Mouse (Mus musculus): ENCODE measurements around the gene Zfp473. TPM values are rescaled to one million over a fixed set of nuclear protein-coding genes. Genes with fewer than 3 reads are reported as not detected.

Gene Zfp473
- polyA plus RNA-seq, 1 experiment from 2014 or later = 1.3 TPM

DNA sequence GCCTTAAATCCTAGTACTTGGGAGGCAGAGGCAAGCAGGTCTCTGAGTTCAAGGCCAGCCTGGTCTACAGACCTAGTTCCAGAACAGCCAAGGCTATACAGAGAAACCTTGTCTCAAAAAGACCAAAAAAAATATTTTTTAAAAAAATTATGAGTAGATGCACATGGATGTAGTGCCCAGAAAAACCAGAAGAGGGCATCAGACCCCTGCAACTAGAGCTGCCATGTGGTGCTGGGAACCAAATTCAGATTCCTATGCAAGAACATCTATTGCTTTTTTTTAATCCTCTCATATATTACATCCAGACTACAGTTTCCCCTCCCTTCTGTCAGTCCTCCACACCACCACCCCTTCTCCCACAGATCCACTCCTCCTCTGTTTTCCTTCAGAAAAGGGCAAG, 44.5 kb downstream of the Zfp473 start:
- Histone ChIP-seq H3K27me3 (replicated peaks; ENCODE audit: control insufficient read depth, insufficient read depth, low read length) (no peaks in the 10 kb centered on the region), H3K9me3 (replicated peaks; ENCODE audit: control insufficient read depth, low read length) (no peaks in the 10 kb centered on the region), H3K4me2 (ENCODE audit: low read length) (no peak overlapping the region), H3K4me1 (ENCODE audit: control insufficient read depth, insufficient read depth, low read length) (no peaks in the 10 kb centered on the region), H3K36me3 (ENCODE audit: control insufficient read depth, insufficient read depth, low read length) (no peaks in the 10 kb centered on the region), H3K4me3 (ENCODE audit: low read depth, low read length) (no peak overlapping the region), H3K27ac (ENCODE audit: low read depth, low read length) (no peak overlapping the region), H3K9ac (ENCODE audit: low read length) (no peak overlapping the region)
- DNase-seq (ENCODE audit: low spot score) (no peak), ATAC-seq (no peak)

DNA sequence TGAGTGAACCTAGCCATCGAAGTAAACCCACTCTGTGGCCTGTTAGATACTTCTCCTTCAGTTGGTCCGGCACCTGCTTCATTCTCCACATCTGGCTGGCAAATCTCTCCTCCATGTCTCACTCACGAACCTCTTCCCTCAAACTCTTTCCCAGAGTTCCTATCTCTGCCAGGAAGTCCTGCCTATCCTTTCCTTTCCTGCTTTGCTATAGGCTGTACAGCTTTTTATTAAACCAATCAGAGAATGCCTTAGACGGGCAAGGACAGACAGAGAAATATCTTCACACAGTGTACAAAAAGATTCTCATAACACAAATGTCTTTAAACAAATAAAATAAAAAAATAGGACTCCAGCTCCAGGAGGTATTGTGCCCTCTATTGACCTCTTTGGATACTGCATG, 45.8 kb downstream of the Zfp473 start:
- H3K27ac ChIP-seq (ENCODE audit: low read depth, low read length) = no peak overlapping the region
- 90% methylated on average over 4 of the region's 4 CpGs for WGBS
- H3K9me3 ChIP-seq (replicated peaks; ENCODE audit: control insufficient read depth, low read length) = no peaks in the 10 kb centered on the region
- no peaks in the 10 kb centered on the region for H3K27me3 ChIP-seq (replicated peaks; ENCODE audit: control insufficient read depth, insufficient read depth, low read length)
- H3K4me2 ChIP-seq (ENCODE audit: low read length) = no peak overlapping the region
- H3K4me1 ChIP-seq (ENCODE audit: control insufficient read depth, insufficient read depth, low read length) = no peaks in the 10 kb centered on the region
- no peak overlapping the region for H3K9ac ChIP-seq (ENCODE audit: low read length)
- no peaks in the 10 kb centered on the region for H3K36me3 ChIP-seq (ENCODE audit: control insufficient read depth, insufficient read depth, low read length)
- DNase-seq (ENCODE audit: low spot score) (no peak), ATAC-seq (no peak)
- no peak overlapping the region for H3K4me3 ChIP-seq (ENCODE audit: low read depth, low read length)

DNA sequence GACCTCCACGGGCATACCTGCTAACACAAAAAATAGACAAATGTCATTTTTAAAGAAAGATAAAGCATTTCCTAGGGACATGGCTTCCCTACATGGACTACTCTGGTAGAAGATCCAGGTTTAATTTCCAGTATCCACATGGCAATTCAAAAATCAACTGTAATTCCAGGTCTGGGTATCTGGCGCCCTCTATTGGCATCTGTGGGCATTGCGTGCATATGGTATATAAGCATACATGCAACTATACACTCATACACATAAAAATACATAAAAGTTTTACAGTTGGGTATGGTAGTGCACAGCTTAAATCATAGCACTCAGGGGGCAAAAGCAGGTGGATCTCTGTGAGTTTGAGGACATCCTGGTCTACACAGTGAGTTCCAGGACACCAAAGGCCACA, 46.5 kb downstream of the Zfp473 start:
- no peaks in the 10 kb centered on the region for H3K36me3 ChIP-seq (ENCODE audit: control insufficient read depth, insufficient read depth, low read length)
- H3K4me1 ChIP-seq (ENCODE audit: control insufficient read depth, insufficient read depth, low read length) = no peaks in the 10 kb centered on the region
- peak; percentile 48 for DNase-seq (ENCODE audit: low spot score)
- ATAC-seq = no peak
- no peak overlapping the region for H3K9ac ChIP-seq (ENCODE audit: low read length)
- no peak overlapping the region for H3K4me3 ChIP-seq (ENCODE audit: low read depth, low read length)
- H3K9me3 ChIP-seq (replicated peaks; ENCODE audit: control insufficient read depth, low read length) = no peaks in the 10 kb centered on the region
- no peaks in the 10 kb centered on the region for H3K27me3 ChIP-seq (replicated peaks; ENCODE audit: control insufficient read depth, insufficient read depth, low read length)
- WGBS = 55% methylated on average over 3 of the region's 3 CpGs
- no peak overlapping the region for H3K4me2 ChIP-seq (ENCODE audit: low read length)
- no peak overlapping the region for H3K27ac ChIP-seq (ENCODE audit: low read depth, low read length)

DNA sequence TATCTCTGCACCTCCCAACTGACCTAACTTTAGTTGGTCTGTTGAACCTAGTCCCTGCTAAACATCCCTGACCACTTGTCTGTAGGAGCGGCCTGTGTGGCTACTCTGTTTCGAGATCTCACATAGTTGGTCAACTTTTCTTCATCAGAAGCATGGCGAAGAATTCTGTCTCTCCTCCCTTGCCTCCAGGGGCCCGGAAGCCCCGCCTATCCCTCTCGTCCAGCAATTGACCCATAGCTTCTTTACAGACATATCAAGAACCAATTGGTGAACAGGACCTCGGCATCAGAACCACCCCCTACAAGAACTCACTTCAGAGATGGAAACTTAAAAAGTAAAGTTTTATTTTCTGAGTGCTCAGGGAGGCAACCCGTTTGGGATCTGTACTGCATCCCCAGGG, 47.9 kb downstream of the Zfp473 start:
- Histone ChIP-seq H3K36me3 (ENCODE audit: control insufficient read depth, insufficient read depth, low read length) (no peaks in the 10 kb centered on the region), H3K27ac (ENCODE audit: low read depth, low read length) (no peak overlapping the region), H3K4me1 (ENCODE audit: control insufficient read depth, insufficient read depth, low read length) (no peaks in the 10 kb centered on the region), H3K9me3 (replicated peaks; ENCODE audit: control insufficient read depth, low read length) (no peaks in the 10 kb centered on the region), H3K4me2 (ENCODE audit: low read length) (no peak overlapping the region), H3K4me3 (ENCODE audit: low read depth, low read length) (no peak overlapping the region), H3K27me3 (replicated peaks; ENCODE audit: control insufficient read depth, insufficient read depth, low read length) (no peaks in the 10 kb centered on the region), H3K9ac (ENCODE audit: low read length) (no peak overlapping the region)
- DNase-seq (ENCODE audit: low spot score) = no peak
- ATAC-seq = no peak
- 81% methylated on average over 8 of the region's 8 CpGs for WGBS

DNA sequence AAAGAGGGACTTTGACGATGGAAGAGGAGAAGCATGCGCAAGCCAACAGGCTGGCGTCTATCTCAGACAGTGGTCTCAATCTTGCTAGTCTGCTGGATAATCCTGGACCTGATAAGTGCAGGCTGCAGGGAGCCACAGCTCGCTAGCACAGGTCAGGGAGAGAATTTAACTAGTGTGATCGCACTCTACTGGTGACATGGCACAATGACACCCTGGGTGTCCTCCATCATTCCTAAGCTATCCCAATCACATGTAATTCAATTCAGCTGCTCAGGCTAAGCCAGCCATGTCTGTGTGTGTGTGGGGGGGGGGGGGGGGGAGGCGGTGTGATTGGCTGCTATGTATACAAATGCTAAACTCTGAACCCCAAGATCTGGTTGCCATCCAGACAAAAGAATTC, 48.9 kb downstream of the Zfp473 start:
- ATAC-seq (peak; percentile 62), DNase-seq (ENCODE audit: low spot score) (peak; percentile 68)
- no peak overlapping the region for H3K9ac ChIP-seq (ENCODE audit: low read length)
- H3K9me3 ChIP-seq (replicated peaks; ENCODE audit: control insufficient read depth, low read length) = no peaks in the 10 kb centered on the region
- 4% methylated on average over 6 of the region's 6 CpGs for WGBS
- no peak overlapping the region for H3K4me3 ChIP-seq (ENCODE audit: low read depth, low read length)
- no peak overlapping the region for H3K4me2 ChIP-seq (ENCODE audit: low read length)
- no peak overlapping the region for H3K27ac ChIP-seq (ENCODE audit: low read depth, low read length)
- H3K27me3 ChIP-seq (replicated peaks; ENCODE audit: control insufficient read depth, insufficient read depth, low read length) = no peaks in the 10 kb centered on the region
- H3K36me3 ChIP-seq (ENCODE audit: control insufficient read depth, insufficient read depth, low read length) = no peaks in the 10 kb centered on the region
- no peaks in the 10 kb centered on the region for H3K4me1 ChIP-seq (ENCODE audit: control insufficient read depth, insufficient read depth, low read length)

DNA sequence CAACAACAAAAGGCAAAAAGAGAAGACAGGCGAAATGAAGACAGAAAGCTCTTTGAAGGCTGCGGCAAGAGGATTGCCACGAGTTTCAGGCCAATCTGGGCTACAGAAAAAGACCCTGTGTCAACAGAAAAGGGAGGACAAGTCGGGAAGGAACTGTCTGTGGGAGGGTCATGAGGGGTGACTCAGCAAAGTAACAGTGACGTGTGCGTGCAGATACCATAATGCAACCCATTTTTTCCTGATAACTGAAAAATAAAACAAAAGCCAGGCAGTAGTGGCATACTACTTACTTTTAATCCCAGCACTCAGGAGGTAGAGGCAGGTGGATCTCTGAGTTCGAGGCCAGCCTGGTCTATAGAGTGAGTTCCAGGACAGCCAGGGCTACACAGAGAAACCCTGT, 52.9 kb downstream of the Zfp473 start:
- no peaks in the 10 kb centered on the region for H3K9me3 ChIP-seq (replicated peaks; ENCODE audit: control insufficient read depth, low read length)
- whole genome bisulfite sequencing = 66% methylated on average over 7 of the region's 7 CpGs

DNA sequence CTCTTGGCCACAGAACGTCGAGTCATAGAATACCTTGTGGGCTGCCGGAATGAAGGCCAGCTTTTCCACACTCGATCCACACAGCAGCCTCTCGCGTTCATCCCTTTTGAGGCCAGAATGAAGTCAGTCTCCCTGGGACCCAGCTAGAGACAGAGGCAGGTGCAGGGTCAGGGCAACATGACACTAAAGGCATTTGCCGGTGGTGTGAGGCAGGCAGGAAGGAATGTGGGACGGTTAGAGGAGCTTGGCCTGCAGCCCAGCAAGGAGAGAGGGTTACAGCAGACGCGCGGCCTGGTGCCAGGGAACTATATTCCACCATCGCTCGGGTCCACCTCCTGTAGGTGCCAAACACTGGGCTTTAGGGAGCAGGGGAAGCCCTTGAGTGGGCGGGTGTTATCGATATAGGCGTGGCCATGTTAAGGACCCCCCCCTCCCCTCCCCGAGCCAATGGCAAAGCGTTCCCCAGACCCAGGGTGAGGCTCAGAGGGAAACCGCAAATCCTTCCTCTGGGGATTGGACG, 53.6 kb downstream of the Zfp473 start:
- DNase-seq (ENCODE audit: low spot score) (peak; percentile 41), ATAC-seq (peak; percentile 52; the same call in 1 of the 2 replicates)
- Histone ChIP-seq H3K4me3 (ENCODE audit: low read depth, low read length) (no peak overlapping the region), H3K27me3 (replicated peaks; ENCODE audit: control insufficient read depth, insufficient read depth, low read length) (no peaks in the 10 kb centered on the region), H3K27ac (ENCODE audit: low read depth, low read length) (no peak overlapping the region), H3K9me3 (replicated peaks; ENCODE audit: control insufficient read depth, low read length) (no peaks in the 10 kb centered on the region), H3K4me1 (ENCODE audit: control insufficient read depth, insufficient read depth, low read length) (no peaks in the 10 kb centered on the region), H3K36me3 (ENCODE audit: control insufficient read depth, insufficient read depth, low read length) (no peaks in the 10 kb centered on the region), H3K9ac (ENCODE audit: low read length) (no peak overlapping the region), H3K4me2 (ENCODE audit: low read length) (no peak overlapping the region)
- WGBS = 18% methylated on average over 19 of the region's 20 CpGs

More for the DNA sequence above, 52.9 kb downstream of the Zfp473 start:
- Histone ChIP-seq H3K36me3 (ENCODE audit: control insufficient read depth, insufficient read depth, low read length) (no peaks in the 10 kb centered on the region), H3K27me3 (replicated peaks; ENCODE audit: control insufficient read depth, insufficient read depth, low read length) (no peaks in the 10 kb centered on the region), H3K4me2 (ENCODE audit: low read length) (no peak overlapping the region), H3K4me3 (ENCODE audit: low read depth, low read length) (no peak overlapping the region), H3K4me1 (ENCODE audit: control insufficient read depth, insufficient read depth, low read length) (no peaks in the 10 kb centered on the region), H3K27ac (ENCODE audit: low read depth, low read length) (no peak overlapping the region), H3K9ac (ENCODE audit: low read length) (no peak overlapping the region)
- no peak for DNase-seq (ENCODE audit: low spot score)
- ATAC-seq = no peak

DNA sequence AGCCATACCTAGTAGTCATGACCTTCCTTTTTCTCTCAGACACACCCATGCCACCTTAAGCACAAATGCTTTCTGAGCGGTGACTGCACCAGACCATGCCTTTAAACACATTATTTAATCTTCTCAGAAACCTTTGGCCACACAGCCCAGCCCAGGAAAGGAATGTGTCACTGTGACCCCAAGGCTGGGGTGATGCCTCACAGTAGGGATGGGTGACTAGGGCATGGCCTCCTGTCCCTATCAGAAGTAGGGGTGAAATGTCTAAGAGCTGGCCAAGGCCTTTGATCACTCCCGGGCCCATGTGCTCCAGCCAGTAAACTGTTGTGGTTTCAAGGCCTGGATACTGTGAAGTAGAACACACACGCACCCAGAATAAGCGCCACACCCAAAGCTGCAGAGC, 55.6 kb downstream of the Zfp473 start:
- 93% methylated on average over 4 of the region's 4 CpGs for WGBS
- no peak overlapping the region for H3K4me3 ChIP-seq (ENCODE audit: low read depth, low read length)
- H3K27me3 ChIP-seq (replicated peaks; ENCODE audit: control insufficient read depth, insufficient read depth, low read length) = no peaks in the 10 kb centered on the region
- no peaks in the 10 kb centered on the region for H3K4me1 ChIP-seq (ENCODE audit: control insufficient read depth, insufficient read depth, low read length)
- no peaks in the 10 kb centered on the region for H3K9me3 ChIP-seq (replicated peaks; ENCODE audit: control insufficient read depth, low read length)
- H3K9ac ChIP-seq (ENCODE audit: low read length) = no peak overlapping the region
- no peak overlapping the region for H3K4me2 ChIP-seq (ENCODE audit: low read length)
- DNase-seq (ENCODE audit: low spot score) (no peak), ATAC-seq (no peak)
- no peak overlapping the region for H3K27ac ChIP-seq (ENCODE audit: low read depth, low read length)
- H3K36me3 ChIP-seq (ENCODE audit: control insufficient read depth, insufficient read depth, low read length) = no peaks in the 10 kb centered on the region

DNA sequence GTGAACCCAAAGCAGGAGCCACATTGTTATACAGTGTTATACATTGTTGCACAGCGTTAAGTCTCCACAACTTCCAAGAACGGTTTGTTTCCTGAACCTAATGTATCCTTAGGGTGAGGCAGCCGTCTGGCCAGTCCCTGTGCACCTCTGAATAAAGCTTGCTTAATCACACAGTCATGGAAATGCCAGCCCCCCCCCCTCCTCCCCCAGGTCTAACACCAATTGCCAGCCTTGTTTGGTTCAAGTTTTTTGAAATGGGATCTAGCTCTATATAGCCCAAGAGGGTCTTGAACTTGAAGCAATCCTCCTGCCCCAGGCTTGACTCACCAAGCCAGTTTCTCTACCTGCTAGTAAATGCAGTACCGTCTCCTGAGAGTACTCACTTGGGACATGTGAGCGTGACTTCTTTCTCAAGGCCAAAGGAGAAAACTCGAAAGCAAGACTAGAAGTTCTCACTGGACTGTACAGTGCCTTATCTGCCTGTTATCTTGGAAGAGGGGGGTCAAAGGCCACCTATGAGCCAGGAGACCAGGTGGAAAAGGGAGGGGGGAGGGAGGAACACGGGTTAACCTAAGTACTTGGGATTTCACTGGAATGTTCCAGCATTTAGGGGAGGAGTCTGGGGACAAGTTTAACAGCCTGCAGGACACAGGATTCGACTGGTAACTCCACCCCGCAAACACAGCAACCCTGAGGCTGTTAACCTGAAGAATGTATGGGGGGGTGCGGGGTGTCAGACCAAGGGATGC, 57.2 kb downstream of the Zfp473 start:
- WGBS = 79% methylated on average over 10 of the region's 10 CpGs
- no peak for ATAC-seq
- H3K27ac ChIP-seq (ENCODE audit: low read depth, low read length) = no peak overlapping the region

More for the DNA sequence above, 57.2 kb downstream of the Zfp473 start:
- no peak overlapping the region for H3K4me2 ChIP-seq (ENCODE audit: low read length)
- no peak overlapping the region for H3K9ac ChIP-seq (ENCODE audit: low read length)
- no peaks in the 10 kb centered on the region for H3K36me3 ChIP-seq (ENCODE audit: control insufficient read depth, insufficient read depth, low read length)
- DNase-seq (ENCODE audit: low spot score) = no peak
- H3K9me3 ChIP-seq (replicated peaks; ENCODE audit: control insufficient read depth, low read length) = no peaks in the 10 kb centered on the region
- no peak overlapping the region for H3K4me3 ChIP-seq (ENCODE audit: low read depth, low read length)
- no peaks in the 10 kb centered on the region for H3K4me1 ChIP-seq (ENCODE audit: control insufficient read depth, insufficient read depth, low read length)
- H3K27me3 ChIP-seq (replicated peaks; ENCODE audit: control insufficient read depth, insufficient read depth, low read length) = no peaks in the 10 kb centered on the region
